Mouse (Mus musculus): ENCODE measurements at regions not wholly inside any gene's neighbourhood (a gene's known extent, or its start where the extent isn't known, plus 50 kb on each side); places are given as distances from the start of the nearest gene placed in this dataset.
"Not testable (repeated sequence)": the region's sequence is repeated elsewhere in the genome, so short reads cannot be mapped to it uniquely, and the experiment has no call there.

- Histone ChIP-seq H3K9ac (ENCODE audit: low read depth, poor library complexity, severe bottlenecking) (no peak overlapping the region), H3K36me3 (ENCODE audit: control insufficient read depth, insufficient read depth, low read length, poor library complexity, severe bottlenecking) (no peaks in the 10 kb centered on the region), H3K27ac (ENCODE audit: insufficient read depth, low read length) (no peak overlapping the region), H3K9me3 (replicated peaks; ENCODE audit: control insufficient read depth, insufficient read depth, low read length, poor library complexity, severe bottlenecking) (no peaks in the 10 kb centered on the region), H3K4me3 (ENCODE audit: low read depth, low read length) (no peak overlapping the region), H3K4me1 (ENCODE audit: control insufficient read depth, insufficient read depth, low read length) (no peaks in the 10 kb centered on the region), H3K27me3 (ENCODE audit: control insufficient read depth, insufficient read depth, low read length, poor library complexity, severe bottlenecking) (no peaks in the 10 kb centered on the region; the same call in 1 of the 2 replicates)
- no peak for TF ChIP-seq EP300 (IDR thresholded peaks at IDR 0.05; ENCODE audit: insufficient read depth, low read depth, low read length)
- TF ChIP-seq CTCF (IDR thresholded peaks at IDR 0.05; ENCODE audit: low read depth, low read length): no peak
- TF ChIP-seq POLR2A (IDR thresholded peaks at IDR 0.05; ENCODE audit: insufficient read depth, low read length): no peak
Measured at GRCm38 (mm10) chr16:65629186-65629585, 66.7 kb upstream of the Chmp2b start.

GRCm38 (mm10) chr16:65631680-65632079 lies 69.2 kb upstream of the Chmp2b start:
- Histone ChIP-seq H3K27me3 (ENCODE audit: control insufficient read depth, insufficient read depth, low read length, poor library complexity, severe bottlenecking) (no peaks in the 10 kb centered on the region; the same call in 1 of the 2 replicates), H3K9ac (ENCODE audit: low read depth, poor library complexity, severe bottlenecking) (no peak overlapping the region), H3K27ac (ENCODE audit: insufficient read depth, low read length) (no peak overlapping the region), H3K4me1 (ENCODE audit: control insufficient read depth, insufficient read depth, low read length) (no peaks in the 10 kb centered on the region), H3K4me3 (ENCODE audit: low read depth, low read length) (no peak overlapping the region), H3K36me3 (ENCODE audit: control insufficient read depth, insufficient read depth, low read length, poor library complexity, severe bottlenecking) (no peaks in the 10 kb centered on the region), H3K9me3 (replicated peaks; ENCODE audit: control insufficient read depth, insufficient read depth, low read length, poor library complexity, severe bottlenecking) (no peaks in the 10 kb centered on the region)
- TF ChIP-seq CTCF (IDR thresholded peaks at IDR 0.05; ENCODE audit: low read depth, low read length) (peak; percentile 55), POLR2A (IDR thresholded peaks at IDR 0.05; ENCODE audit: insufficient read depth, low read length) (no peak), EP300 (IDR thresholded peaks at IDR 0.05; ENCODE audit: insufficient read depth, low read depth, low read length) (no peak)

GRCm38 (mm10) chr16:65646741-65647140 lies 84.2 kb upstream of the Chmp2b start:
- H3K36me3 ChIP-seq (ENCODE audit: control insufficient read depth, insufficient read depth, low read length, poor library complexity, severe bottlenecking); H3K9me3 ChIP-seq (replicated peaks; ENCODE audit: control insufficient read depth, insufficient read depth, low read length, poor library complexity, severe bottlenecking): not testable (repeated sequence)
- peak overlapping the region; percentile 45 for H3K27ac ChIP-seq (ENCODE audit: insufficient read depth, low read length)

GRCm38 (mm10) chr16:65649061-65649460 lies 86.5 kb upstream of the Chmp2b start:
- H3K9me3 ChIP-seq (replicated peaks; ENCODE audit: control insufficient read depth, insufficient read depth, low read length, poor library complexity, severe bottlenecking): peaks cover 8% of the 10 kb centered on the region; the same call in 1 of the 2 replicates
- H3K27me3 ChIP-seq (ENCODE audit: control insufficient read depth, insufficient read depth, low read length, poor library complexity, severe bottlenecking): no peaks in the 10 kb centered on the region
- no peak overlapping the region for H3K4me3 ChIP-seq (ENCODE audit: low read depth, low read length)
- TF ChIP-seq EP300 (IDR thresholded peaks at IDR 0.05; ENCODE audit: insufficient read depth, low read depth, low read length) (peak; percentile 89), CTCF (IDR thresholded peaks at IDR 0.05; ENCODE audit: low read depth, low read length) (no peak)
- H3K4me1 ChIP-seq (ENCODE audit: control insufficient read depth, insufficient read depth, low read length): peaks cover 3% of the 10 kb centered on the region
- H3K27ac ChIP-seq (ENCODE audit: insufficient read depth, low read length): peak overlapping the region; percentile 99
- no peaks in the 10 kb centered on the region for H3K36me3 ChIP-seq (ENCODE audit: control insufficient read depth, insufficient read depth, low read length, poor library complexity, severe bottlenecking)
- peak overlapping the region; percentile 64; the same call in 1 of the 2 replicates for H3K9ac ChIP-seq (ENCODE audit: low read depth, poor library complexity, severe bottlenecking)

More at GRCm38 (mm10) chr16:65646741-65647140, 84.2 kb upstream of the Chmp2b start:
- H3K9ac ChIP-seq (ENCODE audit: low read depth, poor library complexity, severe bottlenecking); H3K4me3 ChIP-seq (ENCODE audit: low read depth, low read length); H3K27me3 ChIP-seq (ENCODE audit: control insufficient read depth, insufficient read depth, low read length, poor library complexity, severe bottlenecking); H3K4me1 ChIP-seq (ENCODE audit: control insufficient read depth, insufficient read depth, low read length): not testable (repeated sequence)

- no peaks in the 10 kb centered on the region for H3K36me3 ChIP-seq (ENCODE audit: control insufficient read depth, insufficient read depth, low read length, poor library complexity, severe bottlenecking)
- no peak overlapping the region for H3K9ac ChIP-seq (ENCODE audit: low read depth, poor library complexity, severe bottlenecking)
- H3K9me3 ChIP-seq (replicated peaks; ENCODE audit: control insufficient read depth, insufficient read depth, low read length, poor library complexity, severe bottlenecking): no peaks in the 10 kb centered on the region
- no peaks in the 10 kb centered on the region for H3K27me3 ChIP-seq (ENCODE audit: control insufficient read depth, insufficient read depth, low read length, poor library complexity, severe bottlenecking)
- no peaks in the 10 kb centered on the region for H3K4me1 ChIP-seq (ENCODE audit: control insufficient read depth, insufficient read depth, low read length)
- TF ChIP-seq POLR2A (IDR thresholded peaks at IDR 0.05; ENCODE audit: insufficient read depth, low read length): no peak
- no peak for TF ChIP-seq EP300 (IDR thresholded peaks at IDR 0.05; ENCODE audit: insufficient read depth, low read depth, low read length)
- TF ChIP-seq CTCF (IDR thresholded peaks at IDR 0.05; ENCODE audit: low read depth, low read length): no peak
- no peak overlapping the region for H3K4me3 ChIP-seq (ENCODE audit: low read depth, low read length)
- H3K27ac ChIP-seq (ENCODE audit: insufficient read depth, low read length): no peak overlapping the region
Measured at GRCm38 (mm10) chr16:65655490-65655889, 93.0 kb upstream of the Chmp2b start.

- no peaks in the 10 kb centered on the region for H3K4me1 ChIP-seq (ENCODE audit: control insufficient read depth, insufficient read depth, low read length)
- H3K9ac ChIP-seq (ENCODE audit: low read depth, poor library complexity, severe bottlenecking): no peak overlapping the region
- H3K9me3 ChIP-seq (replicated peaks; ENCODE audit: control insufficient read depth, insufficient read depth, low read length, poor library complexity, severe bottlenecking): no peaks in the 10 kb centered on the region
Measured at GRCm38 (mm10) chr16:65657829-65658228, 95.3 kb upstream of the Chmp2b start.

More at GRCm38 (mm10) chr16:65657829-65658228, 95.3 kb upstream of the Chmp2b start:
- no peaks in the 10 kb centered on the region for H3K27me3 ChIP-seq (ENCODE audit: control insufficient read depth, insufficient read depth, low read length, poor library complexity, severe bottlenecking)
- no peak overlapping the region for H3K27ac ChIP-seq (ENCODE audit: insufficient read depth, low read length)
- H3K4me3 ChIP-seq (ENCODE audit: low read depth, low read length): no peak overlapping the region
- TF ChIP-seq POLR2A (IDR thresholded peaks at IDR 0.05; ENCODE audit: insufficient read depth, low read length) (no peak), CTCF (IDR thresholded peaks at IDR 0.05; ENCODE audit: low read depth, low read length) (no peak), EP300 (IDR thresholded peaks at IDR 0.05; ENCODE audit: insufficient read depth, low read depth, low read length) (no peak)
- H3K36me3 ChIP-seq (ENCODE audit: control insufficient read depth, insufficient read depth, low read length, poor library complexity, severe bottlenecking): no peaks in the 10 kb centered on the region

All from ES-Bruce4 (cell line).